Mouse (Mus musculus): ENCODE results near the gene Fsip1. TPM values are rescaled to one million over a fixed set of nuclear protein-coding genes. Genes with fewer than 3 reads are reported as not detected.

The Fsip1 gene
- polyA plus RNA-seq, 1 experiment from 2014 or later = 0.48 TPM

- no peak overlapping the region for H3K4me3 ChIP-seq
- H3K4me2 ChIP-seq (replicated peaks) = no peak overlapping the region
- WGBS = 88% methylated on average over 7 of the region's 7 CpGs
These were observed 138.3 kb downstream of the Fsip1 start for GRCm38 (mm10) chr2:118118515-118118914.

GRCm38 (mm10) chr2:118118045-118118444 is 138.7 kb downstream of the Fsip1 start:
- no peak overlapping the region for H3K4me3 ChIP-seq
- H3K4me2 ChIP-seq (replicated peaks) = no peak overlapping the region
- H3K27me3 ChIP-seq = no peaks in the 10 kb centered on the region; the same call in 1 of the 2 replicates
- ATAC-seq (ENCODE audit: low FRiP score, low read depth) = no peak
- H3K36me3 ChIP-seq = peaks cover 92% of the 10 kb centered on the region
- no peaks in the 10 kb centered on the region for H3K9me3 ChIP-seq
- H3K27ac ChIP-seq = no peak overlapping the region
- peaks cover 44% of the 10 kb centered on the region for H3K4me1 ChIP-seq
- no peak overlapping the region for H3K9ac ChIP-seq
- 72% methylated on average over 6 of the region's 6 CpGs for WGBS

More at GRCm38 (mm10) chr2:118118515-118118914, 138.3 kb downstream of the Fsip1 start:
- ATAC-seq (ENCODE audit: low FRiP score, low read depth) = no peak
- H3K4me1 ChIP-seq = peaks cover 39% of the 10 kb centered on the region
- H3K9me3 ChIP-seq = no peaks in the 10 kb centered on the region
- no peak overlapping the region for H3K27ac ChIP-seq
- no peaks in the 10 kb centered on the region for H3K27me3 ChIP-seq
- peaks cover 94% of the 10 kb centered on the region for H3K36me3 ChIP-seq
- no peak overlapping the region for H3K9ac ChIP-seq

- no peak for ATAC-seq (ENCODE audit: low FRiP score, low read depth)
- Histone ChIP-seq H3K36me3 (peaks cover 86% of the 10 kb centered on the region), H3K27ac (no peak overlapping the region), H3K9ac (no peak overlapping the region), H3K27me3 (no peaks in the 10 kb centered on the region; the same call in 1 of the 2 replicates), H3K4me1 (peaks cover 47% of the 10 kb centered on the region), H3K4me3 (no peak overlapping the region), H3K9me3 (no peaks in the 10 kb centered on the region), H3K4me2 (replicated peaks) (no peak overlapping the region)
- 55% methylated on average over 11 of the region's 11 CpGs for WGBS
These were observed 139.4 kb downstream of the Fsip1 start for GRCm38 (mm10) chr2:118117401-118117800.

- no peak for ATAC-seq (ENCODE audit: low FRiP score, low read depth)
- H3K4me2 ChIP-seq (replicated peaks) = 0 out of 2 replicates have a peak overlapping the region, but pooled peaks have one; percentile 86
- WGBS = 62% methylated on average over 3 of the region's 3 CpGs
These were observed 139.9 kb downstream of the Fsip1 start for GRCm38 (mm10) chr2:118116754-118117290.

GRCm38 (mm10) chr2:118116180-118116579 is 140.6 kb downstream of the Fsip1 start:
- no peak overlapping the region for H3K27ac ChIP-seq
- H3K9me3 ChIP-seq = no peaks in the 10 kb centered on the region
- no peak for ATAC-seq (ENCODE audit: low FRiP score, low read depth)
- H3K27me3 ChIP-seq = no peaks in the 10 kb centered on the region; the same call in 1 of the 2 replicates
- 0 out of 2 replicates have a peak overlapping the region, but pooled peaks have one; percentile 31 for H3K9ac ChIP-seq
- H3K4me1 ChIP-seq = peaks cover 47% of the 10 kb centered on the region
- H3K36me3 ChIP-seq = peaks cover 74% of the 10 kb centered on the region
- WGBS = 28% methylated on average over 2 of the region's 2 CpGs
- no peak overlapping the region for H3K4me3 ChIP-seq
- peak overlapping the region; percentile 86 for H3K4me2 ChIP-seq (replicated peaks)

More at GRCm38 (mm10) chr2:118116754-118117290, 139.9 kb downstream of the Fsip1 start:
- Histone ChIP-seq H3K4me1 (peaks cover 47% of the 10 kb centered on the region), H3K36me3 (peaks cover 81% of the 10 kb centered on the region), H3K27ac (no peak overlapping the region), H3K9me3 (no peaks in the 10 kb centered on the region), H3K4me3 (no peak overlapping the region), H3K27me3 (no peaks in the 10 kb centered on the region; the same call in 1 of the 2 replicates), H3K9ac (no peak overlapping the region)

- ATAC-seq (ENCODE audit: low FRiP score, low read depth) = no peak
- Histone ChIP-seq H3K4me2 (replicated peaks) (peak overlapping the region; percentile 86), H3K27me3 (no peaks in the 10 kb centered on the region; the same call in 1 of the 2 replicates), H3K27ac (no peak overlapping the region), H3K4me1 (peaks cover 48% of the 10 kb centered on the region), H3K36me3 (peaks cover 69% of the 10 kb centered on the region), H3K9me3 (no peaks in the 10 kb centered on the region), H3K4me3 (peak overlapping the region; percentile 71), H3K9ac (peak overlapping the region; percentile 31; the same call in 1 of the 2 replicates)
- WGBS = 69% methylated on average over 7 of the region's 7 CpGs
These were observed 141.1 kb downstream of the Fsip1 start for GRCm38 (mm10) chr2:118115647-118116046.

GRCm38 (mm10) chr2:118114671-118115070 is 142.1 kb downstream of the Fsip1 start:
- Histone ChIP-seq H3K36me3 (peaks cover 59% of the 10 kb centered on the region), H3K4me1 (peaks cover 58% of the 10 kb centered on the region), H3K4me2 (replicated peaks) (peak overlapping the region; percentile 86), H3K9me3 (no peaks in the 10 kb centered on the region), H3K27ac (no peak overlapping the region), H3K27me3 (no peaks in the 10 kb centered on the region; the same call in 1 of the 2 replicates), H3K9ac (peak overlapping the region; percentile 85), H3K4me3 (peak overlapping the region; percentile 71)
- no peak for ATAC-seq (ENCODE audit: low FRiP score, low read depth)
- WGBS = 80% methylated on average over 10 of the region's 10 CpGs

GRCm38 (mm10) chr2:118113808-118114524 is 142.8 kb downstream of the Fsip1 start:
- Histone ChIP-seq H3K27me3 (no peaks in the 10 kb centered on the region; the same call in none of the 2 replicates), H3K27ac (no peak overlapping the region), H3K9me3 (no peaks in the 10 kb centered on the region), H3K4me2 (replicated peaks) (peak overlapping the region; percentile 86), H3K4me1 (peaks cover 63% of the 10 kb centered on the region), H3K4me3 (peak overlapping the region; percentile 71), H3K36me3 (peaks cover 52% of the 10 kb centered on the region), H3K9ac (peak overlapping the region; percentile 85)
- no peak for ATAC-seq (ENCODE audit: low FRiP score, low read depth)
- whole genome bisulfite sequencing = 43% methylated on average over 8 of the region's 8 CpGs

GRCm38 (mm10) chr2:118112846-118113479 is 143.8 kb downstream of the Fsip1 start:
- Histone ChIP-seq H3K9ac (peak overlapping the region; percentile 85), H3K4me2 (replicated peaks) (peak overlapping the region; percentile 86), H3K27ac (no peak overlapping the region), H3K27me3 (no peaks in the 10 kb centered on the region; the same call in none of the 2 replicates), H3K4me3 (peak overlapping the region; percentile 71), H3K4me1 (peaks cover 61% of the 10 kb centered on the region), H3K36me3 (peaks cover 42% of the 10 kb centered on the region), H3K9me3 (no peaks in the 10 kb centered on the region)
- no peak for ATAC-seq (ENCODE audit: low FRiP score, low read depth)
- 69% methylated on average over 21 of the region's 21 CpGs for WGBS

- no peak overlapping the region for H3K27ac ChIP-seq
- 21% methylated on average over 5 of the region's 5 CpGs for WGBS
These were observed 144.3 kb downstream of the Fsip1 start for GRCm38 (mm10) chr2:118112438-118112837.

GRCm38 (mm10) chr2:118111488-118112131 is 145.2 kb downstream of the Fsip1 start, which contains the start of gene Thbs1:
Gene Thbs1 (plus strand): TSS chr2:118111876.
- Histone ChIP-seq H3K27ac (peak within 1 kb of the TSS; percentile 86), H3K4me1 (peaks cover 65% of the 10 kb centered on the region), H3K36me3 (peaks cover 29% of the 10 kb centered on the region), H3K9ac (peak within 1 kb of the TSS; percentile 85), H3K9me3 (no peaks in the 10 kb centered on the region), H3K27me3 (no peaks in the 10 kb centered on the region; the same call in none of the 2 replicates), H3K4me2 (replicated peaks) (peak within 1 kb of the TSS; percentile 86), H3K4me3 (peak within 1 kb of the TSS; percentile 71)
- WGBS = 0% methylated on average over 36 of the region's 36 CpGs
- ATAC-seq (ENCODE audit: low FRiP score, low read depth) = peak; percentile 88

More at GRCm38 (mm10) chr2:118112438-118112837, 144.3 kb downstream of the Fsip1 start:
- Histone ChIP-seq H3K27me3 (no peaks in the 10 kb centered on the region; the same call in none of the 2 replicates), H3K9ac (peak overlapping the region; percentile 85), H3K36me3 (peaks cover 37% of the 10 kb centered on the region), H3K4me1 (peaks cover 65% of the 10 kb centered on the region), H3K4me2 (replicated peaks) (peak overlapping the region; percentile 86), H3K4me3 (peak overlapping the region; percentile 71), H3K9me3 (no peaks in the 10 kb centered on the region)
- ATAC-seq (ENCODE audit: low FRiP score, low read depth) = no peak

Data from limb, embryonic 13.5 days (tissue).